Mouse (Mus musculus) thymus, adult 2 months (tissue): ENCODE data around the gene Itgb5.

Experiments used
- CTCF ChIP-seq: fragments of 200-500 bp; IDR thresholded peaks from 2 replicates; pipeline ENCODE4 v1.5.1; 2012; ENCODE audit warnings: mild to moderate bottlenecking, control low read depth, low read length, moderate library complexity, borderline replicate concordance; ENCODE audit not compliant: control insufficient read depth, poor library complexity, insufficient read depth; ENCODE audit errors: extremely low read depth
- POLR2A ChIP-seq: fragments of 200-500 bp; IDR thresholded peaks from 2 replicates; pipeline ENCODE4 v1.6.1; 2012; ENCODE audit warnings: mild to moderate bottlenecking, low read length, control low read depth, moderate library complexity; ENCODE audit not compliant: control insufficient read depth, poor library complexity, insufficient read depth; ENCODE audit errors: extremely low read depth

DNA sequence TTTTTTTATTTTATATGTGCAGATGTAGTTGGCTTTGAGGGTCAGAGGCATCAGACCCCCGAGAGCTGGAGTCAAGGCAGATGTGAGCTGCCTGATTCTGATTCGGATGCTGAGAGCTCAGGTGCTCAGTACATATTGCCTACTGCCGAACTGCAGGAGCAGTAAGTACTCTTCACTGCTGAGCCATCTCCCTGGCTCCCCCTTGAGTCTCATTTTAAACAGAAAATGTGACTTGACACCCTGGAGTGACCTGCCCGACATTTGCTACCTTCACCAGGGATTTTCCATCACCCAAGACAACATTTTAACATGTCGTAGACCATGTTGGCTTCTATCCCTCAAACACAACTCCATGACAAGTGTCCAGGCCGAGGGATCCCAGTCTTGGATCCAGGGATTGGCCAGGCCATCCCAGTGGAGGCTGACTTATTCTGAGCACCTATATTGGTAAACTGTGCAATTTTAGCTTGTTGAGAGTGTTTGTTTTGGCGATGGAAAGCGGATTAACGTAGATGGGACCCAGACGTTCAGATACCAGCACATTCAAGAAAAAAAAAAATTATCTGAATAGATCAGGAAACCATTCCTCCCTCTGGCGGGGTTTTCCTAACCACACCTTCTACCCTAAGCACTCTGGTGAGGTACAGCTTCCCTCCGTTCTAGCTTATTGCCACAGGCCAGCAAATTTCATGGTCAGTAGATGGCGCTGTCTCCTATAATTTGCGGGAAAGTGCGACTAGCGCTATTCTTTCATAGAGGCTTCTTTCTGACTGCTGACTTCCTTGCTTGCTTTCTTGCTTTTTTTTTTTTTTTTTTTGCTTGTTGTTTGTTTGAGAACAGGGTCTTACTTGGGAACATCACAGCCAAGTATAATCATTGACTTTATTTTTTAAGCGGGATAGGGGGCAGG lies 8.9 kb upstream of the Itgb5 start:
- TF ChIP-seq CTCF: no peak
- TF ChIP-seq POLR2A: no peak
